Mouse (Mus musculus) neural tube, embryonic 13.5 days (tissue): ENCODE results near the gene Olfr609. TPM values are rescaled to one million over a fixed set of nuclear protein-coding genes. Genes with fewer than 3 reads are reported as not detected.
"Not testable (repeated sequence)": the region's sequence is repeated elsewhere in the genome, so short reads cannot be mapped to it uniquely, and the experiment has no call there.

Experiments used
- ATAC-seq: fragments of 200-750 bp; cut with Nextera tagmentation; 2 replicates; pipeline ENCODE4 v1.8.0; 2017; ENCODE audit warnings: low read depth, mild to moderate bottlenecking, moderate TSS enrichment, moderate library complexity
- H3K27ac ChIP-seq: fragments of 300-500 bp; sonication (generic); replicated peaks from 2 replicates; pipeline ENCODE4 v1.5.1; 2015; ENCODE audit warnings: moderate library complexity, mild to moderate bottlenecking, inconsistent platforms
- H3K27me3 ChIP-seq: fragments of 300-500 bp; sonication (generic); 2 replicates; pipeline ENCODE4 v1.6.1; 2015; ENCODE audit warnings: mild to moderate bottlenecking, inconsistent platforms
- H3K36me3 ChIP-seq: fragments of 300-500 bp; sonication (generic); 2 replicates; pipeline ENCODE4 v1.6.1; 2015; ENCODE audit warnings: mild to moderate bottlenecking, inconsistent platforms
- H3K4me1 ChIP-seq: fragments of 300-500 bp; sonication (generic); replicated peaks from 2 replicates; pipeline ENCODE4 v1.6.1; 2015; ENCODE audit warnings: inconsistent platforms
- H3K4me2 ChIP-seq: fragments of 300-500 bp; sonication (generic); 2 replicates; pipeline ENCODE4 v1.6.1; 2015; ENCODE audit warnings: inconsistent platforms, mild to moderate bottlenecking, moderate library complexity
- H3K4me3 ChIP-seq: fragments of 300-500 bp; sonication (generic); 2 replicates; pipeline ENCODE4 v1.5.1; 2015; ENCODE audit warnings: mild to moderate bottlenecking, inconsistent platforms
- H3K9ac ChIP-seq: fragments of 300-500 bp; sonication (generic); 2 replicates; pipeline ENCODE4 v1.6.1; 2015; ENCODE audit warnings: moderate library complexity, mild to moderate bottlenecking, inconsistent platforms
- H3K9me3 ChIP-seq: fragments of 300-500 bp; sonication (generic); 2 replicates; pipeline ENCODE4 v1.6.1; 2016; ENCODE audit warnings: inconsistent platforms
- WGBS: fragments of 180-500 bp; shearing (Covaris S2); methylation state at CpG from one replicate; pipeline ENCODE4 v1.1.7; 2015; 5-methylcytosine and 5-hydroxymethylcytosine counted together
- polyA plus RNA-seq: library from polyadenylated mRNA; unstranded; fragments of >200 nt; fragmentation: Nextera tagmentation; extraction: Ambion mirVana; gene quantifications from 2 replicates; pipeline ENCODE4 v1.2.1, GENCODE M21; 2015

Gene Olfr609
- not detected in 2 replicates for polyA plus RNA-seq

GRCm38 (mm10) chr7:103497962-103498361, at the start of gene Olfr609:
Olfr609 (minus strand) TSS chr7:103498062.
- Histone ChIP-seq H3K4me2 (no peak within 1 kb of the TSS), H3K9ac (no peak within 1 kb of the TSS), H3K27me3 (no peaks in the 10 kb centered on the region), H3K27ac (no peak within 1 kb of the TSS), H3K36me3 (no peaks in the 10 kb centered on the region), H3K9me3 (no peaks in the 10 kb centered on the region), H3K4me3 (no peak within 1 kb of the TSS), H3K4me1 (no peaks in the 10 kb centered on the region)
- no peak for ATAC-seq
- WGBS, result 71% methylated on average over 1 of the region's 1 CpGs

- not testable (repeated sequence) for H3K9me3 ChIP-seq, H3K4me2 ChIP-seq, H3K9ac ChIP-seq, ATAC-seq, H3K36me3 ChIP-seq, H3K27me3 ChIP-seq, H3K4me3 ChIP-seq, H3K4me1 ChIP-seq, H3K27ac ChIP-seq
- 91% methylated on average over 2 of the region's 2 CpGs for WGBS
These were observed 44.8 kb upstream of the Olfr609 start, which contains the start of gene Olfr612 for GRCm38 (mm10) chr7:103542617-103543016. Olfr612 (minus strand) TSS chr7:103542717.

- ATAC-seq, result not testable (repeated sequence)
These were observed 22.9 kb upstream of the Olfr609 start, which contains the start of gene Olfr611 for GRCm38 (mm10) chr7:103520746-103521145. Olfr611 (minus strand) TSS chr7:103520846.

GRCm38 (mm10) chr7:103512022-103512421, 14.2 kb upstream of the Olfr609 start, which contains the start of gene Olfr610:
Olfr610 (minus strand) TSS chr7:103512122.
- no peak for ATAC-seq
- Histone ChIP-seq H3K4me3 (no peak within 1 kb of the TSS), H3K9ac (no peak within 1 kb of the TSS), H3K9me3 (no peaks in the 10 kb centered on the region), H3K36me3 (no peaks in the 10 kb centered on the region), H3K4me1 (no peaks in the 10 kb centered on the region), H3K4me2 (no peak within 1 kb of the TSS), H3K27ac (no peak within 1 kb of the TSS), H3K27me3 (no peaks in the 10 kb centered on the region)
- WGBS, result 93% methylated on average over 2 of the region's 2 CpGs

More at GRCm38 (mm10) chr7:103520746-103521145, 22.9 kb upstream of the Olfr609 start, which contains the start of gene Olfr611:
- WGBS, result 67% methylated on average over 1 of the region's 1 CpGs
- not testable (repeated sequence) for H3K36me3 ChIP-seq, H3K9me3 ChIP-seq, H3K27ac ChIP-seq, H3K27me3 ChIP-seq, H3K9ac ChIP-seq, H3K4me1 ChIP-seq, H3K4me2 ChIP-seq, H3K4me3 ChIP-seq

- not testable (repeated sequence) for H3K4me2 ChIP-seq, H3K9me3 ChIP-seq, H3K36me3 ChIP-seq, H3K4me1 ChIP-seq, H3K27me3 ChIP-seq, H3K27ac ChIP-seq, H3K9ac ChIP-seq, H3K4me3 ChIP-seq
- 0 out of 2 replicates have a peak, but pooled peaks have one; percentile 53 for ATAC-seq
- 83% methylated on average over 9 of the region's 9 CpGs for WGBS
These were observed 20.8 kb downstream of the Olfr609 start for GRCm38 (mm10) chr7:103477106-103477505.

- Histone ChIP-seq H3K27me3 (no peaks in the 10 kb centered on the region), H3K4me1 (no peaks in the 10 kb centered on the region), H3K4me2 (no peak within 1 kb of the TSS), H3K36me3 (no peaks in the 10 kb centered on the region), H3K4me3 (no peak within 1 kb of the TSS), H3K27ac (no peak within 1 kb of the TSS), H3K9ac (no peak within 1 kb of the TSS), H3K9me3 (no peaks in the 10 kb centered on the region)
- no peak for ATAC-seq
These were observed 28.3 kb downstream of the Olfr609 start, which contains the start of gene Olfr608 for GRCm38 (mm10) chr7:103469577-103469976. Olfr608 (plus strand) TSS chr7:103469877.

- Histone ChIP-seq H3K4me1 (no peaks in the 10 kb centered on the region), H3K4me3 (no peak overlapping the region), H3K4me2 (no peak overlapping the region), H3K9ac (no peak overlapping the region), H3K9me3 (no peaks in the 10 kb centered on the region), H3K36me3 (no peaks in the 10 kb centered on the region), H3K27ac (no peak overlapping the region), H3K27me3 (no peaks in the 10 kb centered on the region)
- 95% methylated on average over 5 of the region's 5 CpGs for WGBS
- no peak for ATAC-seq
These were observed 37.3 kb downstream of the Olfr609 start for GRCm38 (mm10) chr7:103460590-103460989.

- ATAC-seq, result no peak
- 90% methylated on average over 2 of the region's 2 CpGs for WGBS
These were observed 49.1 kb downstream of the Olfr609 start, which contains the start of gene Olfr606 for GRCm38 (mm10) chr7:103448746-103449145. Olfr606 (plus strand) TSS chr7:103449046.

GRCm38 (mm10) chr7:103445339-103445738, 52.5 kb downstream of the Olfr609 start, which contains the start of gene Olfr605:
Olfr605 (minus strand) TSS chr7:103445439.
- Histone ChIP-seq H3K36me3 (no peaks in the 10 kb centered on the region), H3K27ac (no peak within 1 kb of the TSS), H3K9ac (no peak within 1 kb of the TSS), H3K9me3 (no peaks in the 10 kb centered on the region), H3K4me2 (no peak within 1 kb of the TSS), H3K27me3 (no peaks in the 10 kb centered on the region), H3K4me1 (no peaks in the 10 kb centered on the region), H3K4me3 (no peak within 1 kb of the TSS)
- 96% methylated on average over 1 of the region's 1 CpGs for WGBS
- ATAC-seq, result no peak

More at GRCm38 (mm10) chr7:103448746-103449145, 49.1 kb downstream of the Olfr609 start, which contains the start of gene Olfr606:
- no peaks in the 10 kb centered on the region for H3K36me3 ChIP-seq
- no peak within 1 kb of the TSS for H3K4me2 ChIP-seq
- no peaks in the 10 kb centered on the region for H3K27me3 ChIP-seq
- H3K4me3 ChIP-seq, result no peak within 1 kb of the TSS
- H3K9me3 ChIP-seq, result no peaks in the 10 kb centered on the region
- no peaks in the 10 kb centered on the region for H3K4me1 ChIP-seq
- no peak within 1 kb of the TSS for H3K9ac ChIP-seq
- no peak within 1 kb of the TSS for H3K27ac ChIP-seq

Other genes starting within 250 kb of the Olfr609 start
- gene Usp17ld, start 245.6 kb downstream of the Olfr609 start, polyA plus RNA-seq, result not detected in 2 replicates
- not detected in 2 replicates for gene Olfr596, start 192.4 kb downstream of the Olfr609 start, polyA plus RNA-seq
- not detected in 2 replicates for gene Olfr597, start 181.7 kb downstream of the Olfr609 start, polyA plus RNA-seq
- gene Olfr598, start 174.5 kb downstream of the Olfr609 start, polyA plus RNA-seq, result not detected in 2 replicates
- gene Olfr599, start 162.1 kb downstream of the Olfr609 start, polyA plus RNA-seq, result not detected in 2 replicates
- not detected in 2 replicates for gene Olfr600, start 148.4 kb downstream of the Olfr609 start, polyA plus RNA-seq
- gene Olfr601, start 135.4 kb downstream of the Olfr609 start, polyA plus RNA-seq, result not detected in 2 replicates
- not detected in 2 replicates for gene Olfr603, start 111.9 kb downstream of the Olfr609 start, polyA plus RNA-seq
- gene Usp17lc, start 83.0 kb downstream of the Olfr609 start, polyA plus RNA-seq, result not detected in 2 replicates
- not detected in 2 replicates for gene Olfr605, start 52.6 kb downstream of the Olfr609 start, polyA plus RNA-seq
- not detected in 2 replicates for gene Olfr606, start 49.0 kb downstream of the Olfr609 start, polyA plus RNA-seq
- not detected in 2 replicates for gene Olfr607, start 33.9 kb downstream of the Olfr609 start, polyA plus RNA-seq
- gene Olfr608, start 28.2 kb downstream of the Olfr609 start, polyA plus RNA-seq, result not detected in 2 replicates
- not detected in 2 replicates for gene Olfr610, start 14.1 kb upstream of the Olfr609 start, polyA plus RNA-seq
- not detected in 2 replicates for gene Olfr611, start 22.8 kb upstream of the Olfr609 start, polyA plus RNA-seq
- gene Olfr612, start 44.7 kb upstream of the Olfr609 start, polyA plus RNA-seq, result not detected in 2 replicates
- not detected in 2 replicates for gene Olfr613, start 50.0 kb upstream of the Olfr609 start, polyA plus RNA-seq
- not detected in 2 replicates for gene Olfr615, start 58.0 kb upstream of the Olfr609 start, polyA plus RNA-seq
- gene Olfr616, start 71.1 kb upstream of the Olfr609 start, polyA plus RNA-seq, result not detected in 2 replicates
- not detected in 2 replicates for gene Olfr617, start 75.0 kb upstream of the Olfr609 start, polyA plus RNA-seq
- gene Olfr618, start 92.0 kb upstream of the Olfr609 start, polyA plus RNA-seq, result not detected in 2 replicates
- not detected in 2 replicates for gene Olfr619, start 102.5 kb upstream of the Olfr609 start, polyA plus RNA-seq
- not detected in 2 replicates for gene Olfr620, start 114.5 kb upstream of the Olfr609 start, polyA plus RNA-seq
- not detected in 2 replicates for gene Olfr622, start 144.6 kb upstream of the Olfr609 start, polyA plus RNA-seq
- gene Olfr623, start 165.6 kb upstream of the Olfr609 start, polyA plus RNA-seq, result not detected in 2 replicates
- 0.03 TPM in 1 of 2 replicates, not detected in the other for gene Olfr624, start 173.1 kb upstream of the Olfr609 start, polyA plus RNA-seq
- not detected in 2 replicates for gene Olfr625-ps1, start 184.7 kb upstream of the Olfr609 start, polyA plus RNA-seq
- not detected in 2 replicates for gene Olfr243, start 216.6 kb upstream of the Olfr609 start, polyA plus RNA-seq
- gene Olfr628, start 232.3 kb upstream of the Olfr609 start, polyA plus RNA-seq, result not detected in 2 replicates
- not detected in 2 replicates for gene Olfr629, start 246.9 kb upstream of the Olfr609 start, polyA plus RNA-seq